Mouse (Mus musculus) ES-E14 (cell line): ENCODE measurements around the gene Crybg2.

Source experiments
- CHD2 ChIP-seq: IDR thresholded peaks from 2 replicates; pipeline ENCODE4 v1.6.1; 2014; ENCODE audit warnings: mild to moderate bottlenecking, low read depth, low read length, inconsistent platforms
- ZC3H11A ChIP-seq: IDR thresholded peaks from 2 replicates; pipeline ENCODE4 v1.6.1; 2012; ENCODE audit warnings: low read depth, mild to moderate bottlenecking, inconsistent platforms, low read length, borderline replicate concordance
- ZNF384 ChIP-seq: IDR thresholded peaks from 2 replicates; pipeline ENCODE4 v1.6.1; 2012; ENCODE audit warnings: low read depth, low read length, inconsistent platforms

- TF ChIP-seq CHD2: no peak
- no peak for TF ChIP-seq ZNF384
- no peak for TF ChIP-seq ZC3H11A
Observed at GRCm38 (mm10) chr4:134136280-134136926, 75.8 kb downstream of the Crybg2 start.
